Mouse (Mus musculus) liver, embryonic 14.5 days (tissue): Measurements from ENCODE around the gene Fhl2. TPM values are rescaled to one million over a fixed set of nuclear protein-coding genes. Genes with fewer than 3 reads are reported as not detected.
"Not testable (repeated sequence)": the region's sequence is repeated elsewhere in the genome, so short reads cannot be mapped to it uniquely, and the experiment has no call there.

ENCODE experiments used
- ATAC-seq: fragments of 200-750 bp; cut with Nextera tagmentation; 2 replicates; pipeline ENCODE4 v1.8.0; 2017; ENCODE audit warnings: moderate number of reproducible peaks, mild to moderate bottlenecking, moderate library complexity; ENCODE audit not compliant: insufficient read depth
- DNase-seq, 3 experiments: peaks; one replicate each; pipeline ENCODE4 v3.0.0-alpha.2; 2012 to 2013; ENCODE audit warnings: low read depth in 3 of 3, low spot score in 3 of 3
- H3K27ac ChIP-seq: fragments of 300-500 bp; sonication (generic); 2 replicates; pipeline ENCODE4 v1.5.1; 2014; ENCODE audit warnings: moderate library complexity, mild to moderate bottlenecking, control low read depth, inconsistent platforms
- H3K27me3 ChIP-seq: fragments of 300-500 bp; sonication (generic); 2 replicates; pipeline ENCODE4 v1.6.1; 2014; ENCODE audit warnings: mild to moderate bottlenecking, low read length, moderate library complexity; ENCODE audit not compliant: control insufficient read depth, insufficient read depth
- H3K36me3 ChIP-seq: fragments of 300-500 bp; sonication (generic); replicated peaks from 2 replicates; pipeline ENCODE4 v1.6.1; 2014; ENCODE audit warnings: low read depth; ENCODE audit not compliant: control insufficient read depth, insufficient read depth
- H3K4me1 ChIP-seq, 2 experiments: fragments of 200-500 bp in 1 of 2; fragments of 300-500 bp in 1 of 2; sonication (generic) in 1 of 2; replicated peaks; 2 replicates each; pipeline ENCODE4 v1.6.1; 2012 to 2014; ENCODE audit warnings: antibody characterized with exemption in 1 of 2, inconsistent platforms in 1 of 2, low read length in 1 of 2; ENCODE audit not compliant: control insufficient read depth in 2 of 2, insufficient read depth in 2 of 2
- H3K4me2 ChIP-seq: fragments of 300-500 bp; sonication (generic); 2 replicates; pipeline ENCODE4 v1.6.1; 2014; ENCODE audit warnings: low read depth, mild to moderate bottlenecking, control low read depth, moderate library complexity
- H3K4me3 ChIP-seq, 2 experiments: fragments of 200-500 bp in 1 of 2; fragments of 300-500 bp in 1 of 2; sonication (generic) in 1 of 2; 2 replicates each; pipeline ENCODE4 v1.5.1; 2012 to 2014; ENCODE audit warnings: low read depth in 2 of 2, low read length in 2 of 2, mild to moderate bottlenecking in 2 of 2, control low read depth in 1 of 2, inconsistent platforms in 1 of 2, moderate library complexity in 1 of 2; ENCODE audit not compliant: insufficient read depth in 1 of 2
- H3K9ac ChIP-seq: fragments of 300-500 bp; sonication (generic); replicated peaks from 2 replicates; pipeline ENCODE4 v1.6.1; 2014; ENCODE audit warnings: mild to moderate bottlenecking, control low read depth, moderate library complexity
- H3K9me3 ChIP-seq: fragments of 300-500 bp; sonication (generic); 2 replicates; pipeline ENCODE4 v1.6.1; 2016; ENCODE audit warnings: low read length, mixed read lengths; ENCODE audit not compliant: control insufficient read depth
- CTCF ChIP-seq: IDR thresholded peaks from 2 replicates; pipeline ENCODE4 v1.5.1; 2016; ENCODE audit warnings: antibody characterized with exemption, low read depth, control low read depth
- EP300 ChIP-seq: IDR thresholded peaks from 2 replicates; pipeline ENCODE4 v1.6.1; 2016; ENCODE audit warnings: antibody characterized with exemption, low read depth
- WGBS: fragments of 180-500 bp; shearing (Covaris S2); extraction: QIAGEN DNeasy Blood & Tissue Kit; methylation state at CpG from one replicate; pipeline ENCODE4 v1.1.7; 2014; ENCODE audit not compliant: insufficient replicate concordance; 5-methylcytosine and 5-hydroxymethylcytosine counted together
- polyA plus RNA-seq, 2 experiments: library from polyadenylated mRNA; depleted of rRNA in 1 of 2; stranded (reverse) in 1 of 2; unstranded in 1 of 2; fragments of >200 nt; fragmentation: Nextera tagmentation in 1 of 2; extraction: Ambion mirVana in 1 of 2; gene quantifications; 2 replicates each; pipeline versions ENCODE4 v1.2.1 to v1.2.3; 2012 to 2014

The Fhl2 gene
- polyA plus RNA-seq, 2 experiments: 2.3 to 2.9 TPM

DNA sequence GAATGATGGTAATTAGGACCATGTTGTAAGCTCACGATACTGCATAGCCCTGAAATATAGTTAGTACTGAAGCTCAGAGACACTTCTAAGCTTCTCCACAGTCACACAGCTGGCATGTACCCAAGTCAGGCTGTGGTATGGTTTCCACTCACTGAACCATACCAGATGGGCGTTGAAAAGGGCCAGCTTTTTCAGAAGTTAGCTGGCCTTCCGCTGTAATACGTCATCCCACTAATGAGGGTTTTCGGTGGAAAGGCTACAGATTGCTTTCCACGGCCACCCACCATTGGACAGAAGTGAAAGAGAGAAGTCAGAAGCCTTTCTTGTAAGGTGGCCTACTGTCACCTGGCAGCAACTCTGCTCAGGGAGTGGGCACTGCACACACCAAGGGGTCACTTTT, 53.9 kb downstream of the Fhl2 start:
- ATAC-seq (no peak), DNase-seq (no peak)
- Histone ChIP-seq H3K9ac (no peak overlapping the region), H3K4me2 (no peak overlapping the region), H3K4me1 (no peaks in the 10 kb centered on the region), H3K36me3 (no peaks in the 10 kb centered on the region), H3K27me3 (no peaks in the 10 kb centered on the region), H3K27ac (no peak overlapping the region), H3K4me3 (no peak overlapping the region), H3K9me3 (no peaks in the 10 kb centered on the region)
- WGBS: 78% methylated on average over 6 of the region's 6 CpGs
- no peak for TF ChIP-seq EP300
- no peak for TF ChIP-seq CTCF

DNA sequence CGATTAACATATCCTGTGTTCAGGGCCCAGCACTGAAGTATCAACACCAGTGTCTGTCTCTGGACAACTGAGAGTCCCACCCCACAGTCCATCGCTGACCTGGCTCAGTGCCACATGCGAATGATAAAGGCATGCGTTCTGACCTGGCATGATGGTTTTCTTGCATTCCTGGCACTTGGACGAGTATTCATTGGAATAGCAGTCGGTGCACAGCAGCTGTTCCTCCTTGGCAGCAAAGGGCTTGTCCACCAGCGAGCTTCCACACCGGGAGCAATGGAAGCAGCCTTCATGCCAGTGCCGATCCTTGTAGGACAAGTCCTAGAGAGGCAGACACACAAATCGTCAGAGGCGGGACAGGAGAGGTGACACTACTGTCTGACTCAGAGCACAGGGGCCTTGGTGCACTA, 55.2 kb downstream of the Fhl2 start:
- Histone ChIP-seq H3K4me1 (no peaks in the 10 kb centered on the region), H3K4me3 (no peak overlapping the region), H3K4me2 (no peak overlapping the region), H3K36me3 (no peaks in the 10 kb centered on the region), H3K9me3 (no peaks in the 10 kb centered on the region), H3K9ac (no peak overlapping the region), H3K27ac (no peak overlapping the region), H3K27me3 (no peaks in the 10 kb centered on the region)
- no peak for DNase-seq
- ATAC-seq: no peak
- no peak for TF ChIP-seq EP300
- no peak for TF ChIP-seq CTCF
- WGBS: 68% methylated on average over 11 of the region's 11 CpGs

DNA sequence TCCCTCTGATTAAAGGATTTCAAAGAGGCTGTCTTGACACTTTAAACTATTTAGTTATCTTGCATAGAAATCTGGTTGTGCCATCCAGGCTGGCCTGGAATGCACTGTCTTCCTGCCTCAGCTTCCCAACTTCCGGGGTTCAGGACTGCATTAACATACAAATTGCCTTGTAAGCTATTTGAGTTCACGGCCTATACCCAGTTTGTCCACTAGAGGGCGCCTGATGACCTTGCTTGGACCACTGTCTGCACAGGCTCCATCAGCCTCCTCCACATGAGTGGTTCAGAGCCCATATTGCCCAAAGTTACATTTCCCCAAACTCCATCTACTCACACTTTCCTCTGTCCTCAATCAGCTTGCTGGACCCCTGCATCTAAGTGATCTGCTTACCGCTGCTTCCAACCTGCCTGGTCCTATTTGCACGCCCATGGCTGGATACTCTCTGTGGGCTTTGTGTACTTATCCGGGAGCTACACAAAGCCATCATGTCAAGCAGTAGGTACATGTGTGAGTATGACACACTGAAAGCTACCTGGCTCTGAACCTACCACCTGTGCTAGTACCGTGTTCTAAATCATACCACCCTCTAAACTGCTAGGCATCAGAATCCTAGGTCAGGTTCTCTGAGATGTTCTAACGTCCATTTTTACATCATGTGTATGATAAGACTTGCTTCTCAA, 57.1 kb downstream of the Fhl2 start:
- Histone ChIP-seq H3K9ac (no peak overlapping the region), H3K27ac (no peak overlapping the region), H3K4me1 (no peaks in the 10 kb centered on the region), H3K36me3 (no peaks in the 10 kb centered on the region), H3K9me3 (no peaks in the 10 kb centered on the region), H3K4me3 (no peak overlapping the region), H3K4me2 (no peak overlapping the region), H3K27me3 (no peaks in the 10 kb centered on the region)
- TF ChIP-seq EP300 (no peak), CTCF (peak; percentile 97)
- ATAC-seq (no peak), DNase-seq (peak; percentile 59 to 61 (median 60))
- WGBS: 42% methylated on average over 8 of the region's 8 CpGs

DNA sequence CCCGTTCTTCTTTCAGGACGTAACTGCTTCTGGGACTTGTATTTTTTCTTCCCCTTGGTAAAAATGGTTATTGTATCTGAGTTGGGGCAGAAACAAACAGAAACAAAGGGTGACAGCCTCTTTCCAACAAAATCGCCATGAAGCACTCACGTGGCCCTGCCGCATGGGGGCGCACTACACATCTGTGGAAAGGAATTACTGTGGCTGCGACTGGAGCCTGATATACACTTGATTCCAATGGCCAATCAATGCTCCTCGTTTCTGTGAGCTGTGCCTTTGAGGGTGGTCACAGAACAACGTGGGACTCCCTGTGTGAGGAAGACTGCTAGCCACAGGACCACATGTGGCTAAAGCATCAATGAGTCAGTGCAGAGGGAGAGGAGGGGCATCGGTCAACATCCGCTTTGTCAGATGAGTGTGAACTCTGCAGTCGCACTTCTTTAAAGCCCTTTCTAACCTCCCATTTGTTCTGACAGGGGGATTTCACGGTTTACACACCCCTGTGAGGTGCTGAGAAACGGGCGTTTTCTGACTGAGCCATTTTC, 58.4 kb downstream of the Fhl2 start:
- Histone ChIP-seq H3K4me3 (no peak overlapping the region), H3K36me3 (no peaks in the 10 kb centered on the region), H3K27me3 (no peaks in the 10 kb centered on the region), H3K27ac (no peak overlapping the region), H3K9ac (no peak overlapping the region), H3K9me3 (no peaks in the 10 kb centered on the region), H3K4me2 (no peak overlapping the region), H3K4me1 (no peaks in the 10 kb centered on the region)
- ATAC-seq: no peak
- WGBS: 53% methylated on average over 15 of the region's 15 CpGs
- TF ChIP-seq CTCF: peak; percentile 71
- TF ChIP-seq EP300: no peak
- DNase-seq: no peak

DNA sequence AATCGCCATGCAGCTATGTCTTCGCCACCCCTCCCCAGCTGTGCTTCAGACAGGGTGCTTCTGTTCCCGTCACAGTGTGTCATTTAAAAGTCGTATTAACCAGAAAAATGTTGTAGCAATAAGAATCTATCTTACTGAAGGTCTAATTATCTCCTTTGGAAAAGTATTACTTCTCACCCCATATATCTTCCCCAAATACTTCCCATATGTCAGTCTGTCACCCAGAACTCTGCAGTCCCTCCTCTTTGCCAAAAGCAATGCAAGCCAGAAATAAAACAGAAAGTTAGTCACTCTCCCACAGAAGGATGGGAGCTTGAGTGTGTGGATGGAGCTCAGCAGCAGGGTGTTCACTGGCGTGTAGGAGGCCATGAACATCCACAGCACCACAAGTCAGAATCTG, 59.5 kb downstream of the Fhl2 start:
- H3K36me3 ChIP-seq: no peaks in the 10 kb centered on the region
- DNase-seq: no peak
- TF ChIP-seq EP300: no peak
- TF ChIP-seq CTCF: no peak
- H3K4me1 ChIP-seq: no peaks in the 10 kb centered on the region
- no peak for ATAC-seq
- H3K4me3 ChIP-seq: no peak overlapping the region
- H3K27ac ChIP-seq: no peak overlapping the region
- WGBS: 73% methylated on average over 5 of the region's 5 CpGs
- H3K27me3 ChIP-seq: no peaks in the 10 kb centered on the region
- H3K9me3 ChIP-seq: no peaks in the 10 kb centered on the region
- H3K9ac ChIP-seq: no peak overlapping the region
- no peak overlapping the region for H3K4me2 ChIP-seq

DNA sequence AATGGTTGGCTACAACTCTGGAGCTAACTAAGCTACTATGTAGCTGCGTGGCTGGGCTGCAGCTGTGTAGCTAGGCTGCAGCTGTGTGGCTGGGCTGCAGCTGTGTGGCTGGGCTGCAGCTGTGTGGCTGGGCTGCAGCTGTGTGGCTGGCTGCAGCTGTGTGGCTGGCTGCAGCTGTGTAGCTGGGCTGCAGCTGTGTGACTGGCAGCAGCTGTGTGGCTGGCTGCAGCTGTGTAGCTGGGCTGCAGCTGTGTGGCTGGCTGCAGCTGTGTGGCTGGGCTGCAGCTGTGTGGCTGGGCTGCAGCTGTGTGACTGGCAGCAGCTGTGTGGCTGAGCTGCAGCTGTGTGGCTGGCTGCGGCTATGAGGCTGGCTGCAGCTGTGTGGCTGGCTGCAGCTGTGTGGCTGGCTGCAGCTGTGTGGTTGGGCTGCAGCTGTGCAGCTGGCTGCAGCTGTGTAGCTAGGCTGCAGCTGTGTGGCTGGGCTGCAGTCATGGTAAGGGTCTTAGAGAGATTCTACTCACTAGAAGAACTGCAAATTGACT, 60.2 kb downstream of the Fhl2 start:
- not testable (repeated sequence) for H3K9ac ChIP-seq, H3K4me2 ChIP-seq, DNase-seq, H3K4me3 ChIP-seq, H3K9me3 ChIP-seq, H3K36me3 ChIP-seq, H3K27ac ChIP-seq, H3K27me3 ChIP-seq, H3K4me1 ChIP-seq, ATAC-seq
- WGBS: 57% methylated on average over 2 of the region's 2 CpGs
